Mouse (Mus musculus) CH12.LX (cell line): ENCODE results near the gene Sema4a.

Experiments
- BHLHE40 ChIP-seq: IDR thresholded peaks from 2 replicates; pipeline ENCODE4 v1.6.1; 2011; ENCODE audit warnings: mild to moderate bottlenecking, low read depth, low read length, improper control_type of control experiment
- CHD2 ChIP-seq: IDR thresholded peaks from 2 replicates; pipeline ENCODE4 v1.6.1; 2011; ENCODE audit warnings: low read length, improper control_type of control experiment
- CTCF ChIP-seq, 2 experiments: IDR thresholded peaks in 1 of 2; conservative IDR thresholded peaks in 1 of 2; 2 replicates each; pipeline ENCODE4 v1.5.1; 2011 to 2012; ENCODE audit warnings: low read depth in 2 of 2, low read length in 2 of 2, improper control_type of control experiment in 1 of 2, inconsistent platforms in 1 of 2, mild to moderate bottlenecking in 1 of 2, moderate library complexity in 1 of 2
- EP300 ChIP-seq: IDR thresholded peaks from 2 replicates; pipeline ENCODE4 v1.6.1; 2011; ENCODE audit warnings: low read length, improper control_type of control experiment
- JUND ChIP-seq: conservative IDR thresholded peaks from 2 replicates; pipeline ENCODE4 v1.6.1; 2011; ENCODE audit warnings: low read depth, low read length, improper control_type of control experiment
- POLR2A ChIP-seq: IDR thresholded peaks from 2 replicates; pipeline ENCODE4 v1.6.1; 2011; ENCODE audit warnings: low read depth, mild to moderate bottlenecking, improper control_type of control experiment, low read length
- SMC3 ChIP-seq: IDR thresholded peaks from 2 replicates; pipeline ENCODE4 v1.6.1; 2011; ENCODE audit warnings: low read depth, low read length, improper control_type of control experiment
- ZKSCAN1 ChIP-seq: IDR thresholded peaks from 2 replicates; pipeline ENCODE4 v1.6.1; 2012; ENCODE audit warnings: low read depth, inconsistent platforms, low read length, improper control_type of control experiment, borderline replicate concordance
- ZNF384 ChIP-seq: IDR thresholded peaks from 2 replicates; pipeline ENCODE4 v1.6.1; 2012; ENCODE audit warnings: low read depth, low read length, improper control_type of control experiment, inconsistent platforms

- TF ChIP-seq CTCF (conservative IDR thresholded peaks at IDR 0.05 in 1 of 2, IDR thresholded peaks at IDR 0.05 in 1 of 2; ENCODE audit: low read depth in 2 of 2, low read length in 2 of 2) (no peak), ZKSCAN1 (no peak), POLR2A (no peak), JUND (no peak), SMC3 (no peak), EP300 (no peak), CHD2 (no peak), ZNF384 (no peak), BHLHE40 (no peak)
Observed at GRCm38 (mm10) chr3:88487396-88487795, 26.4 kb upstream of the Sema4a start.
